Mouse (Mus musculus): ENCODE results near the gene Gm45140.
A peak's percentile ranks its signal among the peaks of the same experiment; 100 is the strongest.

Gene Gm45140

DNA sequence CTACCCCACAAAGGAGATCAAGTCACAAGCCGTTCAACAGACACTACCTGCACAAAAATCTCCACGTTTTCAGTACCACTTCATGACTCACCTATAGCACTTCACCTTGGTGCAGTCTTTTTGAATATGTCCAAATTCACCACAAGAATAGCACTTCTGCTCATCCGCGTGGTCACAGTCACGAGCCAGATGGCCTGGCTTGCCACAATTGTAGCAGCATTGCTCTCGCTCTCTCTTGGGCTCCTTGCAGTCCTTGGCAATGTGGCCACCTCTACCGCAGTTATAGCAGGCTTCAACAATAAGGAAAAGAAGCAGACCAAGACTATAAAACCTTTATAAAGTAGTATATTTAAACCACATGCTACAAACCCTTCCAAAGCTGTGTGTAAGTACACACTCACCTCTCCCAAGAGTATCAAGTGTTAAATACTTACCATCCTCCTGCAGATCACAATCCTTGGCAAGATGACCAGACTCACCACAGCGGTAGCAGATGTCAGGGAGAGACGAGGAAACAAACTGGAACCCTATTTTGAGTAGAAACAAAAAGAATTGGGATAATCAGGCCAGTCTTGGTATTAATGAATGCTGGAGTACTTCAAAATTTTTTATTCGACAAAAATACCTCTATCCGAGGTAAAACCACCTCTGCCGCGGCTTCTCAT, 9.6 kb upstream of the Gm45140 start:
- no peak for DNase-seq (ENCODE audit: low spot score)

DNA sequence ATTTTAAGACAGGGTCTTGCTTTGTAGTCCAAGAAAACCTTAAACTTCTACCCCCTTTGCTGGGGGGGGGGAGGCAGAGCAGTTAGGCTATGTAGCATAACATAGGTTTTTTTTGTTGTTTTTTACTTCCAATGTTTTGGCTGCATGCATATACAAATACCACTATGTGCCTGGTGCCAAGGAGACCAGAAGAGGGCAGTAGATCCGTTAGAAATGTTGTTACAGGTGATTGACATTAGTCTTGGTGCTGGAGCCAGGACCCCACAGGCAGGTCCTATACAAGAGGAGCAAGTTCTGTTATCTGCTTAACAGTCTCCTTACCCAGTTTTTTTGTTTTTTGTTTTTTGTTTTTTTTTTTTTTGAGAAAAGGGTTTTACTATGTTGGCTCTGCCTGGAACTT, 6.7 kb upstream of the Gm45140 start:
- no peak for DNase-seq (ENCODE audit: low spot score)

DNA sequence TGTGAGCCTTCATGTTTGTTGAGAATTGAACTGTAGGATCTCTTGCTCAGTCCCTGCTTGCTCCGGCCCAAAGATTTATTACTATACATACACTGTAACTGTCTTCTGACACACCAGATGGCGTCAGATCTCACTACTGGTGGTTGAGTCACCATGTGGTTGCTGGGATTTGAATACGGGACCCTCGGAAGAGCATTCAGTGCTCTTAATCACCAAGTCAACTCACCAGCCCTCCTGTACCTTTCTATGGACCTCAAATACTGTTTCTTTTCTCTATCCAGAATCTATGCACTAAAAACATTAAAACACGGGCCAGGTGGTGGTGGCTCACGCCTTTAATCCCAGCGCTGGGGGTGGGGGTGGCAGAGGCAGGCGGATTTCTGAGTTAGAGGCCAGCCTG, 6.0 kb upstream of the Gm45140 start:
- DNase-seq (ENCODE audit: low spot score): no peak

DNA sequence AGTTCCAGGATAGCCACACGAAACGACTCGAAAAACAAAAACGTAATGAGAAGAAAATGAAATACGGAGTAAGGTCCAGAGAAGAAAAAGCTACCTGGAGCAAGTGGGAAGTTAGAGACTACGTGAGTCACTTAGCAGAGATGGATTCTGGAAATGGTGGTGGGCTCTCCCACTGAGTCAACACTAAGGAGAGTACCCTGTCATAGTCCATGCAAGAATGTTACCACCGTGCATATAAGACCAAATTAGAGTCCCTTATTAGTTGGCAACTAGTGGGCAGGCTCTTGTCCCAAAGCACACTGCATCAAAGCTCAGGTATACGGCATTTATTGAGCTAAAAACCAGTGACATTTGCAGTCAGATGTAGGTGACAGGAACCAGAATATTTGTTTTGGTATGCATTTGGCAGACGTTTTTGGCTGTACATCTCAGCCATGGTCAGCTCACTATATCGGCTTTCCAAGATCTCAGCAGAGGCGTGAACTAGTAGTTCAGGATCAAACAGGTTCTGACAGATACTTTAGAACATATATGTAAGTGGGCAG, 4.3 kb upstream of the Gm45140 start:
- no peak for DNase-seq (ENCODE audit: low spot score)

DNA sequence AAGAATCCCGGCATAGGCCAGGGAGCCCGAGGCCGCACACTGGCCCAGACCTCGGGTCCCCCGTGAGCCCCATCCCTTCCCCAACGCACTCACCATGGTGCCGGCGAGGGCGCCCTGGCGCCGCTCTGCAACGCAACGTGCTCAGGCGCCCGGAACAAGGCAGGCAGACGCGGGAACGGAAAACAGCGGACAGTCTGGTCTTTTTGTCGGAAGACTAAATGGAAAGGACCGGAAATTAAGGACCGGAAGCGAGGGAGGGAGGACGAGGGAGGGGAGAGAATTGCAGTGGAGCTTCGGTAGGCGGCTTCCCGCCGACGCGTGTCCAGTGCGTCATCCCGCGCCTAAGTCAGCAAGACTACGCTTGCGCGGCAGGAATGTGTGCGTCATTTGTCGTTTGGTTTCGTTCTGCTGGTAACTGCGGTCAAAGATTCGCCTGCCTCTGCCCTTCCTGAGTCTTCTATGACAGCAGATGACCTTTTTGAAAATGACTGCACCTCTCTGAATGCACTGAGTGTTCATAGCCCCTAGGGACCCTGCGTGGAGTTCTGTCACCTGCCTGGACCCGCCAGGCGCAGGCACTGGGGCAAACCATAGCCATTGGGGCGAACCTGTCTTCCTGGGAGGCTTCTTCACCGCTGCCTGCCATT, 3.1 kb upstream of the Gm45140 start, which contains the start of gene Isy1:
TSS of gene Isy1 (minus strand) at position 248 of the 647 bp plus-strand sequence.
- peak; percentile 92 for DNase-seq (ENCODE audit: low spot score)

DNA sequence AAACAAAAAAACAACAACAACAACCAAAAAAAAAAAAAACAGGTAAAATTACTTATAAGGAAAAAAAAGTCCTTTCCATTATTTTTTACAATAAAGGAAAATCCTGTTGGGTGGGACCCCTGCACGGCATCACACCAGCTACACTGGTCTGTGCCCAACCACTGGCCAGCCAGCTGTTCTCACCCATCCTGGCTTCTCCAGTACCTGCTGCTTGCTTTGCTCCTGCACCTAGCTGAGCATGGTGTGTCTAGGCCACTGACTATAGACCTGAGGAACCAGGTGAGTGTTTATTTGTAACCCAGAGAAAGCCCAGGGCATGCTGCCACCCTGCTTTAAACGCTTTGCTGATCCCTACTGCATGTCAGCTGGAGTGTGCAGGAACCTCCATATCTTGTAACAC, 15.2 kb downstream of the Gm45140 start:
- no peak for DNase-seq (ENCODE audit: low spot score)

DNA sequence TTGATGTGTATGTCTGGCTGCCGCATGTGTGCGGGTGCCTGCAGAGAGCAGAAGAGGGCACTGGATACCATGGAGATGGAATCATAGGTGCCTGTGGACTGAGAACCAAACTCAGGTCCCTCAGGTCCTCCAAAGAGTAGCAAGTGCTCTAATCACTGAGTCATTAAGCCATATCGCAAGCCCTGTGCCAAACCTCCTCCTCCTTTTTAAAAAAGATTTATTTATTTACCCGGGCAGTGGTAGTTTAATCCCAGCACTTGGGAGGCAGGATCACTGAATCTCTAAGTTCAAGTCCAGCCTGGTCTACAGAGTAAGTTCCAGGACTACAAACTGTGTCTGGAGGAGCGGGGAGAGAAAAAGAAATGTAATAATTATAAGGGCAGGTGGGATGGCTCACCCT, 21.1 kb downstream of the Gm45140 start:
- no peak for DNase-seq (ENCODE audit: low spot score)

DNA sequence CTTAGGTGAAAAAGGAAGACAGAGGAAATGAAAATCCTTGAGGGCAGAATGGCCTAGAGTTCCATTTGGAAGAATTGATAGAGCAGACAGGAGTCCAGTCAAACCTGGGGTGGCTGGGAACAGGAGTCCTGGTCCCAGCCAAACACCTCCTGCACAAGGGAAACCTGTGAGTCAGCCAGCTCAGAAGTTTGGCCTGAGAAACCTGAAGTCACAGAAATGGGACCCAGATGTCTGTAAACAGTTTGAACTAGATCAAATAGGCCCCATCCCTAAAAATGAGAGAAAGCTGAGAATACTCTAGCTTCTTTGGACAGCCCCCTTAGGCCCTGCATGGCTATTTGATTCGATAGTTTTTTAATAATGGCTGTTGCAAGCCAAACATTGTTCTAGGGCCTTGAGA, 22.9 kb downstream of the Gm45140 start:
- no peak for DNase-seq (ENCODE audit: low spot score)

DNA sequence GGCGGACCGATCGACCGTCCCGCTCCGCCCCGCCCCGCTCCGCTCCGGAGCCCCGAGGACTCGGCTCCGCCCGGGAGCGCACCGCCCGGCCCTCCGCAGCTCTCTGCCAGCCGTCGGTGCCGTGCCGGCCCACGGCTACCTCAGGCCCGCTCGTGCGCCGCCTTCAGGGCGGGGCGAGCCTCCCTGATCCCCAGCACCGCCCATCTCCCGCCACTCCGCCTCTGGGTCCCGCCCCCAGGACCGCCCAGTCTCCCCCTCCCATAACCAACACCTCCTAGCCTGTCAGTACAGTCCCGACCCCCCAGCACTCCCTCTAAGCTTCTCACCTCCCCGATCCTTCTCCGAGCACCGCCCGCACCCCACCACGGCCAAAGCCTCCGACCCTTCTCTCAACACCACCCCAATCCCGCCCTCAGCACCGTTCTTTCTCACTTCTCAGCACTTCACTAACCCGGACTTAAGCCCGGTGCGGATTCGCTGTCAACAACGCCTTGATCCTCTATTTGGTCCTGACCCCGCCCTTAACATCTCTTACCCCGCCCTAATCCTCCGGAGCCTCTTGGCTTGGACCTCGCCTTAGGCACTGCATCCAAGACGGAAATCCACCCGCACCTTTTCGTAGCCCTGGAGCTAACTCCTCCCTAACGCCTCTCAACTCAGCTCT, 23.8 kb downstream of the Gm45140 start, which contains the start of gene Rab43:
TSS of gene Rab43 (minus strand) at position 490 of the 664 bp plus-strand sequence.
- peak; percentile 91 for DNase-seq (ENCODE audit: low spot score)

DNA sequence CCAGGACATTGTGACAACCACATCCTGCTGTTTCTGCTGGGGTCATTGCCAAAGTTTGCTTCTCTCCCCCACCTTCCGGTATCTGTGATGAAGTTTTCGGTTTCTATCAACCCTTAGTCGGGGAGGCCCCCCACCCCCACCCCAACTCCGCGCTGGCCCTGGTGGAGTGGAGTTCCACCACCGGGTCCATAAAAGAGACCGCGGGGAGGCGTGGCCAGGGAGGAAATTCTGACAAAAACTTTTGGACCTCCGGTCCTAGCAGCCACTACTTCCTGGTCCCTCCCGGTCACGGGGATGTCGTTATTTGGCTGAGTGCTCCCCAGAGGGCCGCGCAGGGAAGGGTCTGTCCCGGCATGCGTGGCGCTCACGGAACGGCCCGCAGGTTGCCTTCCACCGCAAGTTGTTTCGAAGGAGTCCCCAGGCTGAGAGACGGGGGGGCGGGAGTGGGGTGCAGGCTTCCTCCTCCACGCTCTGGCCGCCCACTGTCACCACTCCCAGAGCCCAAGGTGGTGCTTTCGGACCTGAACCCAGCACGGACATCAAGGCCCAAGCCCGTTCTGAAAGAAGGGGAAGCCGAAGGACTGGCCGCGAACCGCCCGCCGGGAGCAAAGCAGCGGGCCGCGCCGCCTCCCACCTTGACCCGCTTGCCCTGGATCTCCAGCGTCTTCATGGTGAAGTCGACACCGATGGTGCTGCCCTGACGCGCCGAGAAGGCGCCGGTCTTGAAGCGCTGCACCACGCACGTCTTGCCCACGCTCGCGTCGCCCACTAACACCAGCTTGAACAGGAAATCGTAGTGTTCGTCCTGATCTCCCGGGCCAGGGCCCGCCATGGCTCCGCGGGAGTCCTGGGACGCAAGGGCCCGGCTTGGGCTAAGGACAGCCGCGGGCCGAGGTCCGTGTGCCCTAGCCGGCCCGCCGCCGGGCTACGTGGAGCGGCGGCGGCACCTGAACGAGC, 24.6 kb downstream of the Gm45140 start:
- DNase-seq (ENCODE audit: low spot score): peak; percentile 44

DNA sequence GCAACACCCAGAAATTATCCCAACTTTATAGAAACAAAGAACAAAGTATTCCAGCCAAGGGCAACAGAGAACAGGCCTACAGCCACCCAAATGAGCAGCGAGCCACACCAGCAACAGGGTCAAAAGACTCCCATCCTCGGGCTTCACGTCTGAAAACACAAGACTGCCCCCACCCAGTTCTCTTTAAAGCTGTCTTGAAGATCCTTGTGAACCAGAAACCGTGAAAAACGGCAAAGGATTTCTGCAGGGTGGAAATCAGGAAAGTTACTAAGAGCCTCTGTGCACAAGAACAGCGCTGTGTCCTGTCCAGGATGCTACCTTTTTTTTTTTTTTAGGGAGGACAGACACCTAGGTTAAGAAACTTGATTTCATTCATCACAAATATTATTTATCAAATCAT, 25.3 kb downstream of the Gm45140 start:
- DNase-seq (ENCODE audit: low spot score): no peak

DNA sequence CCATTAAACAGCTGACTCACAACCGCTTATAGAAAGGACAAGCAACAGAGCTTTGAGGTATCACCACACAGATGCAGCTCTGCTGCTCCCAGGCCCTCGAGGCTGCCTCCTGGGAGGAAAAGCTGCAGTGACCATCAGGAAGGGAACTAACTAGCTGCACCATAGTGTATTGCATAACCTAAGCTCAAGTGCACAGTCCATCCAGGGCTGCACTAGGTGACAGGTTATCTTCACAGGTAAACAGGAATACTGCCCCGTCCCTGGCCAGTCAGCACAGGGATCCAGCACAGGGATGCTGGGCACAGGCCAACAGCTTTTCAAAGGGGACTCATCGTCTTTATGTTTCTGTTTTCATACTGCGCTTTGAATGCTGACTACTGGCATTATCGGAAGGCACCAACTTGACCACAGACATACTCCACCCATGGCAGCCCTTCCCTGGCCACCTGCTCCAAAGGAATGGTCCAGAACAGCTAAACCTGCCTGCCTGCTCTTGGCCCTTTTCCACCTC, 25.9 kb downstream of the Gm45140 start:
- no peak for DNase-seq (ENCODE audit: low spot score)

DNA sequence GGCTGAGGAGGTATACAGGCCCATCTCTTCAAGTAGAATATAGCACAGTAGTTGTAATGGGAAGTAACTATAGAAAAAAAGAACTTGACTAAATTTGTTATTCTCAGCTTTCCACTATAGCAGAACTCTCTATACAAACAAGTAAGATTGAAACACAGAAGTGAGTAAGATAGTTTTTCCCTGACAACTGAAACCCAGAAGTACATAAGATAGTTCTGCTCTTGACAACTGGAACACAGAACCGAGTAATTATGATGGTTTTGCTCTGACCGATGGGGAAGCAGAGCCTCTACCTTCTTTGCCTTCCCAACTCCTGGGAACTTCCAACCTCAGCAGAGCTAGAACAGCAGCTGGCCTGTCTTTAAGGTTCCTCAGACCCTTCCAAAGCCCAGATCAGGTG, 26.5 kb downstream of the Gm45140 start:
- DNase-seq (ENCODE audit: low spot score): no peak

DNA sequence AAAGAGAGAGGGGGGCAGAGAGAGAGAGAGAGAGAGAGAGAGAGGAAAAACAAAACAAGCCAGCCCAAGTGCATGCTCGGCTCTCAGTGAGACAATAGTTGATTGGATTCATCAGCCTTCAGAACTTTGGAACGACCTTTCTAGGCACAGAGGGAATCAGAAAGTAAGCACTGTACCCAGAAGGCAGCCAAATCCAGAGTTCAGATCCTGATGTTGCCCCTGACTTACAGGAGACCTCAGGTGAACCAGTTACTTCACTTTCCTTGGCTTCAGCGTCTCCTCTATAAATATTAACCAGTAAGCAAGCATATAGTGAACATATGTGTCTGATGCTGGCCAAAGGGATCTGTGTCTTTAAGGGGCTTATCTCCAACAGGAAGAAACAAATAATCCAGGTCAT, 27.1 kb downstream of the Gm45140 start:
- no peak for DNase-seq (ENCODE audit: low spot score)

DNA sequence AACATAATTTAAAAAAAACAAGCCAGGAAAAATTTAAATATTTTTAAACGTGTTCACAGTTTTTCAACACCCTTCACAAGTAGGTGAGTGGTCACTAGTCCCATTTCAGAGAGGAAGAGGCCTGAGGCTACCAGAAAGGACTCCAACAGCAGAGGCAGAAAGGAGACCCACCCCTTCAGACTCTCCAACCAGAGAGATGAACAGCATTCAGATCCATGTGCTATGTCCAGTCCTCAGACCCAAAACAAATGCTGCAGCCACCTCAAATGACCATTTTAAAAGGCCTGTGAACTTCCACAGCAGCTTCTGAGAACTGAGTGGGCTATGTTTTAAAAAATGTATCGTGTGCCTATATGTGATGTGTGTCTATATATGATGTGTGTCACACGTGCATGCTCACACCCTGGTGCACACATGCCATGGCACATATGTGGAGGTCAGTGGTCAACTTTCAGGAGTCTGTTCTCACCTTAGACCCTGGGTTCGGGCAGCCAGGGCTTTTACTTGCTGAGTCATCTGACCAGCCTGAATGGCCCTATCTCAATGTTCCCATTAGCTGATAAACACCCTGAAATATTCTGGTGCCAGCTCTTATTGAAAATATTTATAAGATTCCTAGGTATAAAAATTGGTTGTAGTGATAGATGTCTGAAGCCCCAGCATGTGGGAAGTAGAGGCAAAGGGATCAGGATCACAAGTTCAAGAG, 27.7 kb downstream of the Gm45140 start:
- no peak for DNase-seq (ENCODE audit: low spot score)

DNA sequence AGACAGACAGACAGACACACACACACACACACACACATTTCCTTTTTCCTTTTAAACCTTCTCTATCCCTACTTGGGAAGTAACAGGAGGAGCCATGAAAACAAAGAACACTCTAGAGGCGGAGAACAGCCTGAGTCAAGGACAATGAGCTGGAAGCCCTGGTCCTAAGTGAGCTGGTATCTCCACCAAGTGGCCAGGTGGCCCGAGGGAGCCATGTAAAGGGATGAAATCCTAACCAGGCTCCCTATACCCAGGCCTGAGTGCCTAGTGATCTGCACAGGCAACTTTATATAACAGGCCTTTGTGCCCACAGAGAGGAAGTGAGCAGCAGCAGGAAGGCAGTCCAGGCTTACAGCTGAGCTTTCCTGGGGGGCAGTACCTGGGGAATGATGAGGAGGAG, 28.7 kb downstream of the Gm45140 start:
- DNase-seq (ENCODE audit: low spot score): no peak

DNA sequence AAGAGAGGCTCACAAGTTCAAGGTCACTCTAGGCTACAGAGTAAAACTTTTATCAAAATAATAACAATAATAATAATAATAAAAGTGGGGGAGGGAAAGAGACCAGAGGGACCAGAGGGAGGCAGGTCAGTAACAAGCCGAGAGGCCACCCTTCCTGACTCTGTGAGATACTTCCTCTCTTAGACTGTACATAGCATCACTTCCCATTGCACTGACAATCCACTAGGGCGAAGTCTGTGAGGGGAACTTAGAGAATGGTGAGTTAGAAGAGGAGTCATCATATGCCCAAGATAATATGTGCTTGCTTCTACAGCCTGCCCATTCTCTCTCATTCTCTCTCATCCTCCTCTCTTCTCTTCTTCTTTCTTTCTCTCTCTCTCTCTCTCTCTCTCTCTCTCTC, 29.6 kb downstream of the Gm45140 start:
- no peak for DNase-seq (ENCODE audit: low spot score)

DNA sequence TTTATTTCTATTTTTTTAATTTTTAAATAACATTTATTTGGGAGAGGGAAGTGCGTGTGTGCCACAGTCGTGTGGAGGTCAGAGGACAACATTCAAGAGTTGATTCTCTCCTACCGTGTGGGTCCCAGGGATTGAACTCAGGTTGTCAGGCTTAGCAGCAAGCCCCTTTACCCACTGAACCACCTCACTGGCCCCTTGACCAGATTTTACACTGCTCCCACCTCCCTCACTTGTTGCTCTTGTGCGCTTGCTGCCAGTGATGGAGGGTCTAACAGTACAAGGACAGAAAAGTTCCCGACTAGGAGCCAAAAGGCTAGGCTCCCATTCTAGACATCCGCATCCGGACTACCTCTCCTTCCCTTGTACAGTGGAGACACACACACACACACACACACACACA, 30.1 kb downstream of the Gm45140 start:
- no peak for DNase-seq (ENCODE audit: low spot score)

DNA sequence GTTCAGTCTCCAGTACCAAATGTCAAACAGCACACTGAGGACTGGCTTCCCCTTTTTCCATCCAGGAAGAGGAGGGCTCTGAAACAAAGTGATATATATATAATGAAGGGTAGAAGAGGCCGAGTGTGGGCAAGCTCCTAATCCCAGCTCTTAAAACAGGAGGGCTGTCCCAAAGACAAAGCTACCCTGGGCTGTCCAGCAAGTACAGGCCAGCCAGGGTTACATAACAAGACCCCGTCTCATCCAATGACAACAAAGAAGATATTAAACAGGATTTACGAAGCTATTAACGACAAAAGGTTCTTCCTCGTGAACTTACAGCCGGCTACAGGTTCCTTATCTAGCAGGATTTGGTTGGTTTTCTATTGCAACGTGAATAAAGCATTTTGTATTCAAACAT, 30.7 kb downstream of the Gm45140 start:
- DNase-seq (ENCODE audit: low spot score): no peak

DNA sequence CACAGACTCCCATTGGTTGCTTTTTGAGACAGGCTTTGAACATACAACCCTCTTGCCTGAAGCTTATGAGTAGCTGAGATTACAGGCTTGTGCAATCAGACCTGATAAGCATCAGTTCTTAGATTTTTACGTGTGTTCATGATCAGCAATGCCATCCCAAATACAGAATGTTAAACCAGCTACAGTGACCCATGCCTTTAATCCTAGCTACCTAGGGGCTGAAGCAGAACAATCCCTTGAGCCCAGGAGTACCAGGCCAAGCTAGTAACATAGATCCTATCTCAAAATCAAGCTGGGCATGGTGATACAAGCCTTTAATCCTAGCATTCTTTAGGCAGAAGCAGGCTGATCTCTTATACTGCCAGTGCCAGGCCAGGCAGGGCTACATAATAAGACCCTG, 31.6 kb downstream of the Gm45140 start:
- no peak for DNase-seq (ENCODE audit: low spot score)

DNA sequence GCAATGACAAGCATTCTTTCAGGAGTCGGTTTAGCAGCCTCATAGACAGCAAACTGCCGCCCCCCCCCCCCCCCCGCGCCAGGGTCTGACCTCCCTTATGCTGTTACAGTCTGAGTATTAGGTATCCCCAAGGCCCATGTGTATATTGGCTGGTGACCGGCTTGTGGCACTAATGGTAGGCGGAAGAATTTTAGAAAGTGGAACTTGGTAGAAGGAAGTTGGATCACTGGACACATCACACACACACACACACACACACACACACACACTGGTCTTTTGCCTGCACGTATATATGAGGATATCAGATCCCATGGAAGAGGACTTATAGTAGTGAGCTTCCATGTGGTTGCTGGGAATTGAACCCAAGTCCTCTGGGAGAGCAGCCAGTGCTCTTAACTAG, 33.1 kb downstream of the Gm45140 start:
- no peak for DNase-seq (ENCODE audit: low spot score)
